Mouse (Mus musculus) thymus, postnatal 14 days (tissue): Measurements from ENCODE around the gene Igf2.

Experiments
- DNase-seq: peaks from one replicate; pipeline ENCODE4 v3.0.0; 2021

Igf2 gene

GRCm38 (mm10) chr7:142658681-142659180 is 7.9 kb downstream of the Igf2 start:
- peak; percentile 28 for DNase-seq

- DNase-seq, result no peak
These were observed 8.6 kb downstream of the Igf2 start for GRCm38 (mm10) chr7:142657821-142658614.

GRCm38 (mm10) chr7:142657341-142657791 is 9.2 kb downstream of the Igf2 start:
- DNase-seq, result no peak

- DNase-seq, result no peak
These were observed 10.6 kb downstream of the Igf2 start for GRCm38 (mm10) chr7:142656055-142656454.

- DNase-seq, result no peak
These were observed 11.0 kb downstream of the Igf2 start for GRCm38 (mm10) chr7:142655633-142656032.

- no peak for DNase-seq
These were observed 12.9 kb downstream of the Igf2 start for GRCm38 (mm10) chr7:142653726-142654125.

GRCm38 (mm10) chr7:142646676-142647075 is 19.9 kb downstream of the Igf2 start:
- DNase-seq, result no peak

GRCm38 (mm10) chr7:142645045-142645444 is 21.6 kb downstream of the Igf2 start:
- no peak for DNase-seq

GRCm38 (mm10) chr7:142636178-142636577 is 30.4 kb downstream of the Igf2 start:
- no peak for DNase-seq

GRCm38 (mm10) chr7:142630691-142631090 is 35.9 kb downstream of the Igf2 start:
- DNase-seq, result no peak

GRCm38 (mm10) chr7:142629806-142630205 is 36.8 kb downstream of the Igf2 start:
- no peak for DNase-seq

GRCm38 (mm10) chr7:142622180-142622579 is 44.4 kb downstream of the Igf2 start:
- DNase-seq, result no peak

GRCm38 (mm10) chr7:142613077-142613476 is 53.5 kb downstream of the Igf2 start:
- no peak for DNase-seq

- peak; percentile 59 for DNase-seq
These were observed 55.8 kb downstream of the Igf2 start for GRCm38 (mm10) chr7:142610627-142611406.

- DNase-seq, result no peak
These were observed 65.7 kb downstream of the Igf2 start for GRCm38 (mm10) chr7:142600921-142601320.
